Mouse (Mus musculus) adipocyte (in vitro differentiated cells): ENCODE results near the gene Oasl1.
"Not testable (repeated sequence)": the region's sequence is repeated elsewhere in the genome, so short reads cannot be mapped to it uniquely, and the experiment has no call there.

Experiments
- DNase-seq: peaks from one replicate; pipeline ENCODE4 v3.0.0-alpha.2; 2016; ENCODE audit warnings: low spot score

Gene Oasl1

DNA sequence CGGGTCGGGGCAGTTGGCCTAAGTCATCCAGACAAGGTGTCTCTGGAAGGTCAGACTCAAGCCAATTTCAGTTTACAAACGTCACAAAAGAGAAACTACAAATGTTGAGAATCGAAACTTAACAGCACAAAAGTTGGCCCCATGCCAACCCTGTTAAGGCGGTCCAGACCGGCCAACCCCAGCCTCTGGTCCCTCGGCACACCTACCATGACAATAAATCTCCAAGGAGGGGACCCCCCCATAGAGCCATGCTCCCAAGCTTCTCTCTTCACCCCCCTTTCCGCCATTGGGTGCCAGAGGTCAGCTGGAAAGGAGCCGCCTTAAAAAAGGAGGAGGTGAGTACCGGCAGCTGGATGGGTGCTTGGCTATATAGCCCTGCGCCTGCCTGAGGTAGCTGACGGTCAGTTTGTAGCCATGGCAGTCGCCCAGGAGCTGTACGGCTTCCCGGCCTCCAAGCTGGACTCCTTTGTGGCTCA is at the start of gene Oasl1:
Gene Oasl1 (plus strand): TSS at position 243 of the 476 bp plus-strand sequence.
- no peak for DNase-seq

- no peak for DNase-seq
These were observed 47.2 kb upstream of the Oasl1 start for GRCm38 (mm10) chr5:114875858-114876257.

- DNase-seq, result no peak
These were observed 46.7 kb upstream of the Oasl1 start for GRCm38 (mm10) chr5:114876331-114876730.

DNA sequence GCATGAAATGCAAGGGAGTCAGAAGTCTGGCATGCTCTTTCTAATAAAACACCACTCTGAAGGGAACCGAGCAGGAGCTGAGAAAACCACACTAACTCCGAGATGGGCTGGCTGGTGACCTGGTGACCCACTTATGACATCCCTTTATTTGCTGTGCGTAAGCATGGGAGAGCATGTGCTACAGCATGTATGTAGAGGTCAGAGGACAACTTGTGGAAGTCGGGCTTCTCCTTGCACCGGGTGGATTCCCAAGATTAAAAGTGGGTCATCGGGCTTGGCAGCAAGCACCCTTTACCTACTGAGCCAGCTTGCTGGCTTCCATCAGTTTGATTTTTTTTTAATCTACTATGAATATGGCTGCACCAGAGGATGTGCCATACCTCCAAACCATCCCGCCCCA is 45.6 kb upstream of the Oasl1 start:
- DNase-seq, result no peak

GRCm38 (mm10) chr5:114879399-114879798 is 43.6 kb upstream of the Oasl1 start:
- DNase-seq, result no peak

- not testable (repeated sequence) for DNase-seq
These were observed 40.7 kb upstream of the Oasl1 start for GRCm38 (mm10) chr5:114882319-114882718.

DNA sequence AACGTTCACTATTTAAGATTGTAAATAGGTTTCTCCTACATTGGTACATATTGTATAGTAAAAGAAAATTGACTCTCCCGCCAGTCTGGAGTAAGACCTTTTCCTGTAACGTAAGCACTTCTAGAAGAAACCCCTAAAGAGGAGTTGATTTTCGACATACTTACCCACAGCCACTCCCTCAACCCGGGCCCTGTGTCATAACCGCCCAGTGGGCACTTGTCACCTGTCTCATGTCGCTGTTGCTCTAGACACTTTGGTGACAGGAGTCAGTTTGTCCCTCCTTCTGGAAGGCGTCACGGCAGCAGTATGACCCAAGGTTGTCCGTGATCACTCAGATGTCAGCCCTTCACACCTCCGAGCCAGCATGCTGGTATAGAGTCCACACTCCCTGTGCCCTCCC is 40.0 kb upstream of the Oasl1 start:
- no peak for DNase-seq

- no peak for DNase-seq
These were observed 36.2 kb upstream of the Oasl1 start for GRCm38 (mm10) chr5:114886801-114887200.

GRCm38 (mm10) chr5:114888995-114889394 is 34.0 kb upstream of the Oasl1 start:
- no peak for DNase-seq

DNA sequence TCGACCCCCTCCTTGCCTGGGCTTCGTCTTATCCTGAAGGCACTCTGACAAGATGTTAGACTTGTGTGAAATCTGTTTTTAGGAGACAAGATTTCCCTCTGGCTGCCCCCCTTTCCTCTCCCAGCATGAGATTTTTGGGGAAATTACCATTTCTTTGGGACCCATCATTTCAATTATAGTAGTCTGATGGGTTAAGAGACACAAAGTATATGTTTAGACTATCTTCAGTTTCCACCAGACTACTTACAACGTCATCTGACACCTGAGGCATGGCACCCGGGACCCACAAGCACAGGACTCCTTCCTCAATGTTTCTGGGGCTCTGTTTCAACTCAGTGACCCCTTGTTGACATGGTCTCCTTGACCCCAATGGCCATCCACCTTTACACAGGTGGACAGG is 27.5 kb upstream of the Oasl1 start:
- no peak for DNase-seq

- no peak for DNase-seq
These were observed 26.2 kb upstream of the Oasl1 start, which contains the start of gene Oasl2 for GRCm38 (mm10) chr5:114896688-114897373. TSS of gene Oasl2 (plus strand) at chr5:114896936.

DNA sequence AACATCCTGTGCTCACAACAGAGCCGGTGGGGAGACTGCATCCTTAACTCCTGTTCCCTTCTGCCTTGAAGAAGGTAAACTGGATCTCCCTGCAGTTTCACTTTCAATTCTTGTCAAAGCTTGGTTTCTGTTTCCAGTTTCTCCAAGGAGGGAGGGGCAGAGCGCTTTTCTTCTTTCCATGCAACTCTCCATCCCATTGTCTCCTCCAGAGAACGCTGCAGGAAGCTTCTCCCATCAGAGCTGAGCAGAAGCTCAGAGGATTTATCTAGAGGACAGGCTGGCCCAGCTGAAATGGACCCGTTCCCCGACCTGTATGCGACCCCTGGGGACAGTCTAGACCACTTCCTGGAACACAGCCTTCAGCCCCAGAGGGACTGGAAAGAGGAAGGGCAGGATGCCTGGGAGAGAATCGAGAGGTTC is 25.7 kb upstream of the Oasl1 start:
- DNase-seq, result peak; percentile 39

- no peak for DNase-seq
These were observed 24.2 kb upstream of the Oasl1 start for GRCm38 (mm10) chr5:114898857-114899256.

GRCm38 (mm10) chr5:114902413-114902812 is 20.6 kb upstream of the Oasl1 start:
- peak; percentile 50 for DNase-seq

GRCm38 (mm10) chr5:114908598-114909305 is 14.3 kb upstream of the Oasl1 start:
- no peak for DNase-seq

- DNase-seq, result no peak
These were observed 9.4 kb upstream of the Oasl1 start for GRCm38 (mm10) chr5:114913686-114914085.

DNA sequence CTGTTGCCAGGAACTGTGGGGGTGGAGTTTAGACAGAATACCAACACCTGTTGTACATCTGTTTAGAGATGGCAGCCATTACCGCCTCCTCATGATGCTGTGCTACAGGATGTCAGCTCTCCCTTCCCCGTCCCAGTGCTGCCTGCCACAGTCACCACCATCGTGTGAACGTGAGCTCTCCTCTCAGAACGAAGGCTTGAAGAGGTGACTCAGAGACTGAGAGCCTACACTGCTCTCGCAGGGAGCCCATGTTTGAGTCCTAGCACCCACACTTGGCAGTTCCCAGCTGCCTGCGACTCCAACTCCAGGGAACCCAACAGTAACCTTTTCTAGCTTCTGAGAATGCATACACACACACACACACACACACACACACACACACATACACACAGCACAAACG is 8.2 kb upstream of the Oasl1 start:
- no peak for DNase-seq

- DNase-seq, result no peak
These were observed 7.2 kb upstream of the Oasl1 start for GRCm38 (mm10) chr5:114915854-114916253.

DNA sequence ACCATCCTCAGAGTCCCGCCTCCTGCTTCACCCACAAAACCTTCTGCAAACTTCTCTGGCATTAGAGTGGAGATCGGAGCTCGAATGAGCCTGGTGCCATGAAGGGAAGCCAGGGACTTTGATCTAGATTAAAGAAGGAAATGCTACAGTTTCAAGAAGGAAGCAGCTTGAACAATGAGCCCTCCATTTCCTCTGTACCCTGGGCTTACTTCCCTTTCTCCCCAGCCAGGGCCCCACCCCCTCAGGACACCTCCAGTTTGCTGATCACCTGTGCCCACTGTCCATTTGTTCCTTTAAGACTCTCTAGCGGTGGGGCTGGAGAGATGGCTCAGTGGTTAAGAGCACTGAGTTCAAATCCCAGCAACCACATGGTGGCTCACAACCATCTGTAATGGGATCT is 6.3 kb upstream of the Oasl1 start:
- no peak for DNase-seq

GRCm38 (mm10) chr5:114917357-114917756 is 5.7 kb upstream of the Oasl1 start:
- not testable (repeated sequence) for DNase-seq

- no peak for DNase-seq
These were observed 1.3 kb upstream of the Oasl1 start for GRCm38 (mm10) chr5:114921551-114922365.

DNA sequence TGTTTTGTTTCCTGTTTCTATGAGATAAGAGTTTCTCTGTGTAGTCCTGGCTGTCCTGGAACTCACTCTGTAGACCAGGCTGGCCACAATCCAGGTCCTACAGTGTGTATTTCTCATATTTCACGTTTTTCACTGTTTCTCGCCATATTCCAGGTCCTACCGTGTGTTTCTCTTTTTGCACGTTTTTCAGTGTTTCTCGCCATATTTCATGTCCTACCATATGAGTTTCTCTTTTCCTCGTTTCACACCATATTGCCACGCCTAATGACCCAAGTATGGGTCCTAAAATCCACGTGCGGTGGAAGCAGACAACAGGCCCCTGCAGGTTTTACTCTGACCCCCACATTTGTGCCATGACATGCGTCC is 691 bp upstream of the Oasl1 start:
- DNase-seq, result peak; percentile 27
